Mouse (Mus musculus) stomach, postnatal 0 days (tissue): ENCODE measurements at regions not wholly inside any gene's neighbourhood (a gene's known extent, or its start where the extent isn't known, plus 50 kb on each side); places are given as distances from the start of the nearest gene placed in this dataset.

Experiments used
- CTCF ChIP-seq: IDR thresholded peaks from 2 replicates; pipeline ENCODE4 v1.5.1; 2016; ENCODE audit warnings: antibody characterized with exemption, low read depth, mild to moderate bottlenecking, moderate library complexity
- EP300 ChIP-seq: optimal IDR thresholded peaks from 2 replicates; pipeline ENCODE3; 2016; ENCODE audit warnings: antibody characterized with exemption

GRCm38 (mm10) chr6:81801804-81802203, 121.7 kb upstream of the Gcfc2 start:
- no peak for TF ChIP-seq CTCF
- TF ChIP-seq EP300, result no peak
